Mouse (Mus musculus) urinary bladder, postnatal 10 days (tissue): ENCODE results near the gene Fancc.
"Not testable (repeated sequence)": the region's sequence is repeated elsewhere in the genome, so short reads cannot be mapped to it uniquely, and the experiment has no call there.

Source experiments
- DNase-seq: peaks from one replicate; pipeline ENCODE4 v3.0.0; 2022; ENCODE audit warnings: low spot score

Gene Fancc

DNA sequence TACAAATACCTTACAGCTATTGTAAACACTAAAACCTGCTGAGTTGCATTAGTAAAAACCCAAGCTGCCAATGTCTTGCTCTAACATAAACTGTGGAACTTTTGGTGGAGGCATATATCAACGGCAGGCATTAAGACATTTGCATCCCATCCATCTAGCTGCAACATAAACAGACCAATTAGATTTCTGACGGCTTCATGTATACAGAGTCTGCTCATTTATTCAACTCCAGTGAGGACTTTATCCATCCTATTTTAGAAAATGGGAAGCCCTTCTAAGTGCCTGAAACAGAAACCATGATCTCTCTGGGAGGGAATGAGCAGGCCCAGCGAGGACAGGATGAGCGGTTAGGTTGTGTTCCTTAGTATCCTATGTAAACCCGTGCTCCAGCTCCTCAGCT lies 18.5 kb upstream of the Fancc start:
- no peak for DNase-seq

DNA sequence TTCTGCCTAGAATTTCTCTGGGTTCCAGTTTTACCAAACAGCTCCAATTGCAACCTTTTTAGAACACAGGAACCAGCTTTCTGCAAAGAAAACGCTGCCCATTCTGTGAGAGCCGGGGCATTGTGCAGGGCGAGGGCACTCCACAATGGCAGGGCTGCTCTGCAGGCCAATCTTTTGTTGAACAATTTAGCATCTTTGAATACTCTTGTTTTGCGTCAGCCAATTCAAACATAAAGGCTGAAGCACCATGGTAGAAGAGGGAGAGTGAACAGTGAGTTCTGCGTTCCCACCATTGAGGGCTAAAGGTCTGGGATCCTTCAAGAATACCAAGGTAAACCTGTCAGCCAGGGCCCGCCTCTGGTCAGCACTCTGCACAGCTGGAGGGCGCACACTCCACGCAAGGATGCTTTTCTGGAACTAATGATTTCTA lies 17.9 kb upstream of the Fancc start:
- DNase-seq: no peak

DNA sequence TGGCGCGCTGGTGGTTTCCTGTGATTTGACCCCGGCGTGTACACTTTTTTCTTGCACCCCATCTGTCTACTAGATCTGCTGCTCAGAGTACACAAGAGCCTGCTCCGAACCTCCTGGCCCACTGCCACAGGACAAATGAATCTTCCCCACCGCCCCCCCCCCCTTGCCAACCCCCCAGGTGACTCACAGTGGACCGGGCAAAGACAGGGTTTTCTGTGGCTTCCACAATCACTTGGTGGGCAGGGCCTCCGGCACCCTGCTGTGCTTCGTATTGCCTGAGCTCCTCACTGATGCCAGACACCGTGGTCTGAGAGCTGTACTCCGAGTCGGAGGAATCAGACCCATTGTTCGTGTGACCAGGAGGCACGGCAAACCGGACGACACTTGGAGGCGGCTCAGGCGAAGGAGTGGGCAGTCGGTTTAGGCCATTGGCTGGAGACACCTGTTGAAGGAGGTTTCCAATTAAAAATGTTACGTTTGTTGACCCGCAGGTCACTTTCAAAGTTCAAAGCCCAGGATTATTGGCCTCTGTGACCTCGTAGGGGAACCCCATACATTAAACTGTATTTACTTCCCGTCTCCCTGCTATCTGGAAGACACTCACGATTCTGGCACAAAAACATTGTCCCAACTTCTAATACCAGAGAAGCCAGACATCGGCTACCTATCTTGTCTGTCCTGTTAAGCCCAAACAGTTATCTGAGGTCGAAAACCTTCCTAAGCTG lies 16.5 kb upstream of the Fancc start:
- DNase-seq: no peak

DNA sequence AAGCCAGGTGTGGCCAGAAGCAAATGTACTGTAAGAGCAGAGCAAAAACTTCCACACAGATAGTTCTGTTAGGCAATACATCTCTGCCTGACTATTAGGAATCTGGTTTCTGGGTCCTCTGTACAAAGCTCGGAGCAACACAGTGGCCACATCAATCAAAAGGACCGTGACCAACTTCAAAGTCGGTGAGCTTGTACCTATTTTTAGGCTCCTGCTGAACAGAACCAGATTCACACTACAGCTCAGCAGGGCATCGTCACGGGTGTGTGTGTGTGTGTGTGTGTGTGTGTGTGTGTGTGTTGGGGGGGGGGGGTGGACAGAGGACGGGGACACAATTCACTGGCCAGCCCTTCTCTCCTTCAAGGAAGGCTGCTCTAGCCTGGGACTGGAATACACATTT lies 15.3 kb upstream of the Fancc start:
- no peak for DNase-seq

DNA sequence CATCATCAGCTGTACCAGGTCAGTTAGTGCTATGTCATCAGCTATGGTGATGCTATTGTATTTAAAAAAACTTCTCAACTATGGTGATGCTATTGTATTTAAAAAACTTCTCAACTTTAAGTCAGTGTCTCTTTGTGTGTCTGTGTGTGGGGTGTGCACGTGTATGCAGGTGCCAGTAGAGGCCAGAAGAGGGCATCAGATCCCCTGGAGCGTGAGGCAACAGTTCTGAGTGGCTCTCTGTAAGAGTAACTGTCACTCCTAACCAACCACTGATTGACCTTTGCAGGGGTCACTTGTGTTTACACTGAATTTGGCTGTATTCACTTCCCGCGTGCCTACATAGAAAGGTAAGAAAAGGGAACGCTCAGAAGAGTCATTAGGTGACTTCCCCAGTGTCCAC lies 10.7 kb upstream of the Fancc start:
- DNase-seq: no peak

DNA sequence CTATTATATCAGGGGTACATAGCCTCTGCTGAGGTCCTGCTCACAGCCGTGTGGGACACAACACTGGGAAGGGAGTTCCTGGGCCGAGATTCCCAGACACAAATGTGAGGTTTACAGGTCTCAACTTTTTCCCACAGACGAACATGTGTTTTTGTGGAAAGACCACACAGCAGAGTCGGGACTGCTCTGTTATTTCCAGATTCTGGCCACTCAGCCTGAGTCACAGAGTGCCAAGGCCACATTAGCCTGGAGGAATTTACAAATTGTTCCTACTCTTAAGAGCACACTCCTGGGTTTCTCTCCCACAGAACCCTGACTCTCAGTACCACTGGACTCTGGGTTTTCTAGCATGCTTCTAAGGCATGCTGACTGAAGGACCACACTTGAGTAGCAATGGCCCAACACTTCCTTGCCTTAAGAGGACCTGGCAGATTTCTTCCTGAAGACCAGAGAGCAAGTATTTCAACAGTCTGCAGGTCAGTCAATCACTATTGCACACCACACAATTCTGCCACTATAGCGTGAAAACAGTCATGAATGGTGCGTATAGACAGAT lies 10.0 kb upstream of the Fancc start:
- DNase-seq: no peak

DNA sequence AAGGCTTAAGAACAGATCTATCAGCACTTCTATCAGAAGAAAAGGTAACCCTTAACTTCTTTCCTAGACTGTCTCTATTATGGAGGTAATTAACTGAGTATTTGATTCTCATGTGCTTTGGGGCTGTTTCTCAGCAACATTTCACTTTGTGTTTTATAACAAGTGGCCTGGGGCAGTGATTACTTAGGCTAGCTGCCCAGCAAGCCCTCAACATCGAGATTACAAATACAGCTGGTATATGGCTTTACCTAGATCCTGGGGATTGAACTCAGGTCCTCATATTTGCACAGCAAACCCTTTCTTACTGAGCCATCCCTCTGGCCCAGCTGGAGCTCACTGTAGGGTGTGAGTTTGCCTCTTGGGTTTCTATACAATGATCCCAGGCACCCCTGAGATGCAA lies 9.3 kb upstream of the Fancc start:
- no peak for DNase-seq

DNA sequence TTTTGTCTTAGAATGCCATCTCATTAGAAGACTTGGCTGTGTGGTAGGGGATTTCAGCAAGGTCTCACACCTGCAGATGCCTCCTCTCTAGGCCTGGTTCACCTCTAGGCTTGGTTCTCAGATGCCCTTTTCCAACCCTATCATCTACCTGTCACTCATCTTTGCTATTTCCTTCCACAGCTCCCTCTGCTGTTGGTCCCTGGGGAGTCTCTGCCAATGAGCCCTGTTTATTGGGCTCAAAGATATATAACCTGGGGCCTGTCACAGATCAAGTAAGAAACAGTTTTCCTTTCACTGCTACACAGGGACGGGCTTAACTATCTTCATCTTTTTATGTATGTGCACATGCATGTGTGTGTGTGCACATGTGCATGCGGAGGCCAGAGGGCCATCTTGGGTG lies 5.3 kb upstream of the Fancc start:
- DNase-seq: no peak

DNA sequence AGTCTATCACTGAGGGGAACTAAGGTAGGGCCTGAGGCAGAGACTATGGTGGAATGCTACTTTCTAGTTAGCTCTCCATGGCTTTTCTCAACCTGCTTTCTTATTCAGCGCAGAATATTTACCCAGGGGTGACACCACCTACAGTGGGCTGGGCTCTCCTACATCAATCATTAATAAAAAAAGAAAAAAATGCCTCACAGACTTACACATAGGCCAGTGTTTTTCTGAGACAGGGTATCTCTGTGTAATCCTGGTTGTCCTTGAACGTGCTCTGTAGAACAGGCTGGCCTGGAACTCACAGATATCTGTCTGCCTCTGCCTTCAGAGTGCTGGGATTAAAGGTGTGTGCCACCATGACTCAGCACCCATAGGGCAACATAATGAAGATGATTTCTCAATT lies 2.4 kb upstream of the Fancc start:
- DNase-seq: no peak

DNA sequence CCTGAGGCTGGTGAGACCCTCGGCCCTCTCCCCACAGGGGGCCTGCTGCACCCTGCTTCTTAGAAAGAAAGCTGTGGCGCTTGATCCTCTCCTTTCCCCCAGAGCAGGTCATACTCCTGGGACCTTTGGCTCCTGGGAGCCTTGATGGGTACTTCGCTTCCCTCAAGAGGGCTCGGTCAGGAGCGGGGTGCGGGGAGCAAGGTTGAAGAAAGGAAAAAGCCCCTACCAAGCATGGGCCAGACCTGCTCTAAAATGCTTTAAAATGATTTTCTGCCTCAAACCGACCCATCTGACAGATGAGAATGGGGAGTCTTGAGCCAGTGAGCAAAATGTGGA lies 9.4 kb downstream of the Fancc start:
- no peak for DNase-seq

DNA sequence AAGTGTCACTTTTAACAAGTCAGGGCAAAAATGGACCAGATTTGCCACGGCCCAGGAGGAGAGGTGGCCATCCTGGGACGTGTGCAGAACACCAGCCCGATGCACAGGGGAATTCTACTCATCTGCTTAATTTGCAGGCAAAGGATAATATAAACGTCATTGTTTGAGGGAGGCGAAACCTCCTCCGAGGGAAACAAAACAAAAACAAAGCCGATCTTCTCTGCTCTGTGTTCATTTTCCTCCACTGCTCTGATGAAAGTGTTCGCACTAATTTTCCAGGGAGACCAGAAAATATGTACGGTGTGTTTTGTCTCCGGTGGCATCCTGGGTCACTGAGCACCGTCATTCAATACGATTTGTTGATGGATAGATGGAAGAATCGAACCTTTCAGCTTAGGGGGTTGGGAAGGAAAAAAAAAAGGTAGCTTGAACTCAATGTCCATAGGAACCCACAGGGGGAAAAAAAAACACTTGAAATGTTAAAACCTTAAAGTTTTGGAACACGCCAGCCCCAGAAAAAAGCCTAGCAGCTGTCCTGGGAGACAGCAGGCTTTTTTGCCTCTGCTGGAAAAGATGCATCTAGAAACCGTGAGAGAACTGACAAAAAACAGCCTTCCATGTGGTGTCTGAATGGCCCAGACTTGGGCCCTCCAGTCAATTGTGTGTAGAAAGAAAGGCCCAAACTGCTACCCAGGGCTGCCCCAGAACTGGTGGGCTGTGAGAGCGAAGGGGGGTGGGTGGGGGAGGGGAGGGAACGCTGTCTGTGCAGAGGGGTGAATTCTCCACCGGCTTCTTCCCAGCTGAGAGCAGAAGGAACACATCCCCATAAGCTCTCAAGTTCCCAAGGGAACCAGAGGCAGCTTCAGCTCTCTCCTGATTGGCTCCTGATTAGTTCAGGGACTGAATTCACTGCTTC lies 10.0 kb downstream of the Fancc start:
- DNase-seq: no peak

DNA sequence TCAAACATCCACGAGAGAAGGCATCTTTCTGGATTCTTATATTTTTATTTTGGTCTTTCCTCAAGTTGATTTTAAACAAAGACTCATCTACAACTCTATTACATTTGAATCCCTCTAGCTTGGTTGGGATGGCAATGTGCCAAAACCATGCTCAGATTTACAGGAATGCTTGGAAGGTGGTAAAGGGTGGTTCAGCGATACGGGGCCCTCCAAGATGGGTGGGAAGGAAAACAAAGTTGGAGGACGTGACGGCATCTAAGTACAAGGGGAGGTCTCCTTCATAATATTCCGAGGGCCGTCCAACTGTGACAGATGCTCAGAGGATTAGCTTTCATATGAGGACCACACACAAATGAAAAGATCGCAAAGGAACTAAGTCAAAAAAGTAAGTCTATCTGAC lies 21.7 kb downstream of the Fancc start:
- no peak for DNase-seq

DNA sequence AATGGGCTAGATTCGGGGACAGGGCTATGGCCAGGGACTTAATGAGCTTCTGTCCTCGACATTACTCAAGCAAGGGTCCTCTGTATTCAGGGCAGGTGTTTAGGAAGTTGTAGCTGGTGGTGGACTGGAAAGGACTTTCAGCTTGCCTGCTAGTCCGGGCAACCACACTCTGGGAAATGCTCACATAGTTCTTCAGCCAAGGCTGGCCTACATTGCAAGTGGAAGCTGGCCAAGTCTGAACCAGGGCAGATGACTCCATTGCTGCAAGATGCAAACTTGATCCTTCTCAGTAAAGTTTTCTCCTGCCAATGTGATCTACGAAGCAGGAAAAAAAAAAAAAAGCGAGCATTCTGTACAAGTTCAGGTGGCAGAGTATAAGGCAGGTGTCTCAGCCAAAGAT lies 44.2 kb downstream of the Fancc start:
- DNase-seq: no peak

DNA sequence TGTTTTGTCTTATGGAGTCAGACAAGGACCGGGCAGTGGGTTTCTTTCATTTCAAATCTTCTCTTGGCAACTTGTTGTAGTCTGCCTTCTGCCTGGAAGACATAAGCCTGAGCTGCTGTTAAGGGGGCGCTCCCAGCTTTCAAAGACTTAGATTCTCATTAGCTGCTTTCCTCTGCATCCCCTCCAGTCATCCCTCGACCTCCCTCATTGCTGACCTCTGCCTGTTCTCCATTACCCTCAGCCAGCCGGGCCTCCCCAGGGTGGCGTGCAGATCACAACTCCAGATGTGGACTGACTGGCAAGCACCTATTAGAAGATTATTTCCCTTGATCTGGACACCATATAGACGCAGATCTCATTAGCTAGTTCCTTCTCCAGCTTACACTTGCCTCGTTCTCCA lies 45.9 kb downstream of the Fancc start:
- DNase-seq: no peak

DNA sequence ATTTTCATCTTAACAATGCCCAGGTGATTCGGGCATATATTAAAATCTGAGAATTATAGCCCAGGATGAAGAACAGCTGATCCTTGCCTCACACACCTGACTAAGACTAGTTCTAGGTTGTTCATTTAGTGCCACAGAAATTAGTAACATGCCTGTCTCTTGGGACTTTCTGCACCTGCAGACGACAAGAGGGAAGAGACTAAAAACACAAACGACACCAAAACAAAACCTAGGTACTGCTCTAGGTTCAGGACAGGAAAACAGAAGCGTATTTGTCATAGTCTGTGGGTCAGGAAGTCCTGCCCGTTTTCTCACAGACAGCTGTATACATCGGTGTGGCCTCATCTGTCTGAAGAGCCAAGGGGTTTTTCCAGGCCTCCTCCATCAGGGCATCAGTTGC lies 51.7 kb downstream of the Fancc start:
- DNase-seq: no peak

DNA sequence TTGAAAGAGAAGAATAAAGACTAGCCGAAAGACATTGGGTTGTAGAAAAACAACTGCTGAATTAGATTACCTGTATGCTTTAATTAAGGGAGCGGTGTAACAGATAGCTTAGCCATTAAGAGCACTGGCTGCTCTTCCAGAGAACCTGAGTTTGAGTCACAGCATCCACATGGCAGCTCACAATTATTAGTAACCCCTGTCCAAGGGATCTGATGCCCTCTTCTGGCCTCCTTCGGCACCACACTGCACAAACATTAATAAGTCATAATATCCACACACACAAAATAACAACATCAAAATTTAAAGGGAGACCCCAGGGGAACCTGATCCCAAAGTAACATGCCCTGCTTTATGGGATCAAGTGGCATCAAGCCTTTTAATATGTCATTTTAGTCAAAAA lies 64.3 kb downstream of the Fancc start:
- no peak for DNase-seq

DNA sequence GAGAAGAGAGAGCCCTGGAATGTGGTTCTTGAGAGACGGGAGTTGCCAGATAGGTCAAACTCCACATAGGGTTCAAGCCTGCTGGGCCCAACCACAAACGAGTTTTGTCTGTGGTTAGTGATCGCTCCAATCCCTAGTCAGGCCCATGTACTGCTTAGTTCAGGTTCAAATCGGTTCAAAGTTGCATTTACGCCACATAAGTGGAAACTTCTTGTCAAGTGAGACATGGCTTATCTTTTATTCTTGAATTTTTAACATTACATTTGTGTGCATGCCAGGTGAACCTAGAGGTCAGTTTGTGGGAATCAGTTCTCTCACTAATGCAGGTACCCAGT lies 65.3 kb downstream of the Fancc start:
- no peak for DNase-seq

DNA sequence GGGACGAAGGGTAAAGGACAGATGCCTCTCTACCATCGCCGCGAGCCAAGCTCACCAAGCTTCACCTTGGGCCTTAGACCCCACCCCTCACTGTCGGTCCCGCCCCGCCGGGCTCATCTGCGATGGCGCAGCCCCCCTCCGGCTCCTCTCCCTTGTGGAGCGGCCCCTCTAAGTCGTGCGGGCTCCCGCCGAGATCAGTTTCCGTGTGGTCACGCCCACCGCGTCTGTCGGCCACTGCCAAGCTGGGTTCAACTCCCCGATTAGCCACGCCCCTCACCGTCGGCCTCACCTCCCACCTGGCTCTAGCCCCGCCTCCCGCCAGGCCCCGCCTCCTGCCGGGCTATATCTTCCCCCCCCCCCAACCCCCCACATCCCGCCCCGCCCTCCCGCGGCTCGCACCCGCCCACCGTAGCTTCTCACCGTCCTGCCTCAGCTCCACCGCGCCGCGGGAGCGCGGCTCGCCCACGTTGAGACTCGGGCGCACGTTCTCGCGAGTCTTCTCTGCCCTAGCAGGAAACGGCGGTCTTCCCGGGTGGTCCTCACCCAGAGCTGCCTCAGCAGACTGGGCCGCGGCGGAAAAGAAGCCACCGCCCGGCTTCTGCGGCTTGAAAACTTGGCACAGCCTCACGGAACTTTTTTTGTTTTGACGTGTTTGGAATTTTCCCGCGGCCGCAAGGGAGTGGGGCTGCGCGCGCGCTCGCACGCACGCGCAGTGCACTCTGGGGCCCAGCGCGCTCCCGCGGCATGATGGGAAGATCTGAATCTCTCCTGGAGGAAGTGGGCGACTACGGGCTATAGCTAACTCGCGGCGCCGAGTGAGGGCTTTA lies 65.8 kb downstream of the Fancc start:
- peak; percentile 87 for DNase-seq

DNA sequence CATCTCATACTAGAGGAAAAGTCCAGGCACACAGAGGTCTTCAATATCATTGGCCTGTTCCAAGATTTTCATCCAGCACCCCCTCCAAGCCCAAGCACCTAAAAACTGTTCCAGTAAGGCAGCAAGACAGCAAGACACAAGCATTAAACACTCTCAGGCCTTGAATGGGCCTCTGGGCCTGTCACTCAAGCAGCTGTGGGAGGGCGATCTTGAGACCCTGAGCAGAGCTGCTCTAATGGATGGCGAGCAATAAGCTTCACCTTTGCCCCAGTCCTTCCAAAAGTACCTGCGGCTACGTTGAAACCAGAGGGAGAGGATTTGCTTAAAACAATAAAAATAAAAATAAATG lies 66.4 kb downstream of the Fancc start:
- no peak for DNase-seq

DNA sequence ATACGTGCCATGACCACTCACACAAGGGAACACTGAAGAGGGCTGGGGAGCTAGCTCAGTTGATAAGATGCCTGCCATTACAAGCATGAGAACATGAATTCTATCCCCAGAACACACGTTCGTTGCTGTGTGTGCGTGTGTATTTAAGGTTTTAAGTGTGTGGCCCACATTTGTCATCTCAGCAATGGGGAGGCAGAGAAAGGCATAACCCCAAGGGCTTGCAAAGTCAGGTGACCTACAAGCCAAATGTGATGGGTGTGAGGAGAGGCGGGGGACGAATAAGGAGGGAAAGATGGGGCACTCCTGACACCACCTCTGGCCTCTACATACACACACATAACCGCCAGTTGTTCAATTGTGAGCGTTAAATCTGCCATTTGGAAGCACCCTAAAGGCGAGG lies 66.9 kb downstream of the Fancc start:
- no peak for DNase-seq

DNA sequence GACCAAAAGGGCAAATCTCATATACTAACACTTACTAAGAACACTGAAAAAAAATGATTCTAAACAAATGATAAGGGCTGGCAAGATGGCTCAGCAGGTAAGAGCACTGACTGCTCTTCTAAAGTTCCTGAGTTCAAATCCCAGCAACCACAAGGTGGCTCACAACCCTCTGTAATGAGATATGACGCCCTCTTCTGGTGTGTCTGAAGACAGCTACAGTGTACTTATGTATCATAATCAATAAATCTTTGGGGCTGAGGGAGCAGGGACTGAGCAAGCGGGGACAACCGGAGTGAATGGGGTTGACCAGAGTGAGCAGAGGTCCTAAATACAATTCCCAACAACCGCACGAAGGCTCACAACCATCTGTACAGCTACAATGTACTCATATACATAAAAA lies 68.9 kb downstream of the Fancc start:
- not testable (repeated sequence) for DNase-seq

DNA sequence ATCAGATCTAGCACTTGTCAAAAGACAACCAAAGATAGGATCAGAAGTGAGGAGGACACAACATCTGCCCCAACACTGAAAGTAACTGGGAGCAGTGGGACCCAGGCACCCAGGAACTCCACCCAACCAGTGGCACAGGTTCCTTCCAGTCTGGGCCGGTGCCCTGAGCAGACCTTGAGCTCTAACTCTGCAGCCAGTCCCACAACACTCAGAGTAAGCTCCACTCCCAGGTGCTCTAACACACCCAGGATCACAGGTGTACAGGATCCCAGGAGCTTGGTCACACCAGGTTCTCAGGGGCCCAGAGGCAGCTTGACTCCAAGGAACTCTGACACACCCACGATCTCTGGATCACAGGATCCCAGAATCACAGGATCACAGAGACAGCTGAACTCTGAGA lies 74.0 kb downstream of the Fancc start:
- DNase-seq: no peak

DNA sequence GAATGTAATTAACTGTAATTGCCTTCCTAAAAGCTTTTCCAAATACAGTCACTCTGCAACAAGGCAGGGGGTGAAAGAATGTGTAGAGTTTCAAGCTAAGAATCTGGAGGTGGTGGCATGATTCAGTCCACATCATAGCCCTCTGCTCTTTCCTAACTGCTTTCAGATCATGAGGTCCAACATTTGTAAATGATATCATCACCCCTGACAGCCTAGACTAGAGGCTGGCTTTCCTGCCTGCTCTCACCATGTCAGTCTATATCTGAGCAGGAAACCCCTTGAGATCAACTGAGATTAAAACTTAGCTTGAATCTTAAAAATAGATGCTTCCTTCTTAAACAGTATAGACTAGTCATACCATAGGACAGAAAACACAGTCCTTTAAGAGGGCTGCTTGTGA lies 75.9 kb downstream of the Fancc start:
- no peak for DNase-seq
